ENCODE assay signal across 23 mouse cellular contexts in the genomic region with DNA sequence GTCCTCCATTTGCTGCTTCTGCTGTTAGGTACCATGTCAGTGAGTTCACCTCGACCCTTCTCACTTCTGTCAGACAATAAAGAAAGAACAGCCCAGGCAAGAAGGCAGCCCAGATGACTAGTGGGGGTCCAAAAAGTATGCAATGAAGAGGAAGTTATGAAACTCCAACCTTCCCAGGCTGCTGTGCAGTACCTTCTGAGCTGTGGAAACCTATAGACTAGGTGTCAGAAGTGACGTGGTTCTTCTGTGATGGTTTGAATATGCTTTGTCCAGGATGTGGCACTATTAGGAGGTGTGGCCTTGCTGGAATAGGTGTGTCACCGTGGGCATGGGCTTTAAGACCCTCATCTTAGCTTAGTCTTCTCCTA. TPM values are rescaled to one million over a fixed set of nuclear protein-coding genes. Genes with fewer than 3 reads are reported as not detected.
"Had no signal": no experiment of that assay in that cellular context is flagged by ENCODE, and none has a peak within 500 bp of the region (broad histone marks: within the 10 kb centered on the region; RNA-seq: fewer than 3 reads in every experiment).

No protein-coding gene starts in this region.

- H3K4me1 ChIP-seq: lung, embryonic 15.5 days; midbrain, embryonic 15.5 days; neural tube, embryonic 13.5 days had no signal

- H3K4me2 ChIP-seq: lung, embryonic 15.5 days; midbrain, embryonic 11.5 days; midbrain, embryonic 15.5 days; neural tube, embryonic 13.5 days had no signal

- DNase-seq: kidney, adult 18-20 months; layer of hippocampus, postnatal 36 days; lung, adult 18-20 months; lung, postnatal 10 days; lung, postnatal 36 days; thymus, adult 18-20 months; thymus, postnatal 36 days had no signal

- ATAC-seq: inflammation-experienced regulatory T-cells, adult 6 months; intestine, embryonic 16.5 days had no signal

- H3K27ac ChIP-seq: kidney, postnatal 0 days; layer of hippocampus, adult 2 months; left cerebral cortex, adult 2 months; lung, embryonic 15.5 days; midbrain, embryonic 15.5 days; neural tube, embryonic 13.5 days had no signal

- H3K27me3 ChIP-seq: lung, embryonic 15.5 days; midbrain, embryonic 15.5 days; neural tube, embryonic 13.5 days had no signal

- H3K9me3 ChIP-seq: lung, embryonic 15.5 days; midbrain, embryonic 15.5 days; neural tube, embryonic 13.5 days had no signal

- H3K9ac ChIP-seq: lung, embryonic 15.5 days; midbrain, embryonic 15.5 days; neural tube, embryonic 13.5 days had no signal

- H3K4me3 ChIP-seq: layer of hippocampus, adult 2 months; left cerebral cortex, adult 2 months; lung, embryonic 15.5 days; midbrain, embryonic 15.5 days; myocyte; neural tube, embryonic 13.5 days had no signal

RNA-seq across cellular contexts. Expression of gene Npas1, which starts 27.7 kb away (rescaled TPM):
- total RNA-seq: megakaryocyte-erythroid progenitor cell, adult 5-6 weeks; monocyte, adult 5-6 weeks; neutrophil, adult 5-6 weeks had no signal
- polyA plus RNA-seq: kidney, embryonic 14.5 days; limb, embryonic 11.5 days; spleen, adult 2 months had no signal
